Mouse (Mus musculus) heart, embryonic 10.5 days (tissue): ENCODE measurements around the gene Cct8l1. TPM values are rescaled to one million over a fixed set of nuclear protein-coding genes. Genes with fewer than 3 reads are reported as not detected.

Source experiments
- polyA plus RNA-seq: library from polyadenylated mRNA; unstranded; fragments of >200 nt; fragmentation: Nextera tagmentation; extraction: Ambion mirVana; gene quantifications from 2 replicates; pipeline ENCODE4 v1.2.1, GENCODE M21; 2016

Cct8l1 gene
- polyA plus RNA-seq, 1 experiment from 2014 or later: not detected

Other genes with a start within 250 kb of the Cct8l1 start
- 8.5 and 10.5 TPM in 2 replicates for gene Kmt2c, start 17.3 kb upstream of the Cct8l1 start, polyA plus RNA-seq
- 13.0 and 13.2 TPM in 2 replicates for gene Xrcc2, start 189.8 kb downstream of the Cct8l1 start, polyA plus RNA-seq
- gene Actr3b, start 243.9 kb downstream of the Cct8l1 start, polyA plus RNA-seq: 22.7 and 40.6 TPM in 2 replicates